Mouse (Mus musculus): ENCODE measurements around the gene Fads3. TPM values are rescaled to one million over a fixed set of nuclear protein-coding genes. Genes with fewer than 3 reads are reported as not detected.

The Fads3 gene
- polyA plus RNA-seq, 1 experiment: 12.5 TPM

- H3K4me1 ChIP-seq (ENCODE audit: control insufficient read depth, insufficient read depth, low read length): no peaks in the 10 kb centered on the region; the same call in 1 of the 2 replicates
- WGBS: 71% methylated on average over 5 of the region's 5 CpGs
- no peak overlapping the region for H3K27ac ChIP-seq (ENCODE audit: control insufficient read depth, insufficient read depth, low read depth, low read length, poor library complexity)
- TF ChIP-seq CTCF (IDR thresholded peaks at IDR 0.05; ENCODE audit: control insufficient read depth, insufficient read depth, low read length) (no peak), POLR2A (IDR thresholded peaks at IDR 0.05; ENCODE audit: borderline replicate concordance, control insufficient read depth, low read depth, low read length) (no peak)
- H3K4me3 ChIP-seq (replicated peaks; ENCODE audit: control insufficient read depth, low read depth, low read length): no peak overlapping the region
Measured at GRCm38 (mm10) chr19:10107051-10107611, 65.8 kb downstream of the Fads3 start.

DNA sequence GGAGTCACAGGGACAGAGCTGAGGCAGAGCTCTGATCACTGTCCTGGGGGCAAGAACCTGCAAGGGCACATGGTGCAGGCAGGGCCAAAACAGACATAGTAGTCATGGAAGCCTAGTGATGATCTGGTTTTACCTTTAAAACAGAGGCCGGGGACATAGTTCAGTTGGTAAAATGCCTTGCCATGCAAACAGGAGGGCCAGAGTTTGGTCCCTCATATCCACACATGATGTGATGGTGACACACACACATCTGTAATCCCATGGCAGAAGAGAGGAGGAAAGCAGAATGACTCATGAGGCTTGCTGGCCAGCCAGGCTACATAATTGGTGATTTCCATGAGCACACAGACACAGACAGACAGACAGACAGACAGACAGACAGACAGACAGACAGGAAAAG, 66.8 kb downstream of the Fads3 start:
- TF ChIP-seq CTCF (IDR thresholded peaks at IDR 0.05; ENCODE audit: control insufficient read depth, insufficient read depth, low read length) (no peak), POLR2A (IDR thresholded peaks at IDR 0.05; ENCODE audit: borderline replicate concordance, control insufficient read depth, low read depth, low read length) (no peak)
- H3K4me3 ChIP-seq (replicated peaks; ENCODE audit: control insufficient read depth, low read depth, low read length): no peak overlapping the region
- no peak overlapping the region for H3K27ac ChIP-seq (ENCODE audit: control insufficient read depth, insufficient read depth, low read depth, low read length, poor library complexity)
- WGBS: 87% methylated on average over 1 of the region's 1 CpGs
- H3K4me1 ChIP-seq (ENCODE audit: control insufficient read depth, insufficient read depth, low read length): no peaks in the 10 kb centered on the region; the same call in 1 of the 2 replicates

DNA sequence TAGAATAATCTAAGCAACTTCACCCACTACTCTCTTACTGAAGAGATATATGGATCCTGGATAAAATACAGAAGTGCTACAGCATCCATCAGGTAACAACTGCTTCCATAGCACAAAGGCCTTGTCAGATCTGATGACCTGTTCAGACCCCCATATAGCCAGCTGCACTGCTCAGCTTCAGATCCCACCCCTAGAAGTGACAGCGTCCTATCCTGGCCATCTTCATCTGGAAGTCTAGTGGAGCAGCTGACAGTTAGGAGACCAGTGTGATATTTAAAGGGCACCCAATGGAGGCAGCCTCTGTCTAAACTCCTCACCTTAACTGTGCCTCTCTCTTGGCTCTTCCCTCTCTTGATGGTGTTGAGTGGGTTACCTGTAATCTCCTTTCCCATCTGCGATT, 67.3 kb downstream of the Fads3 start:
- Histone ChIP-seq H3K4me3 (replicated peaks; ENCODE audit: control insufficient read depth, low read depth, low read length) (no peak overlapping the region), H3K27ac (ENCODE audit: control insufficient read depth, insufficient read depth, low read depth, low read length, poor library complexity) (no peak overlapping the region), H3K4me1 (ENCODE audit: control insufficient read depth, insufficient read depth, low read length) (no peaks in the 10 kb centered on the region; the same call in 1 of the 2 replicates)
- 78% methylated on average over 2 of the region's 2 CpGs for WGBS
- TF ChIP-seq POLR2A (IDR thresholded peaks at IDR 0.05; ENCODE audit: borderline replicate concordance, control insufficient read depth, low read depth, low read length) (no peak), CTCF (IDR thresholded peaks at IDR 0.05; ENCODE audit: control insufficient read depth, insufficient read depth, low read length) (no peak)

Other genes with a start within 250 kb of the Fads3 start
- not detected in 2 replicates for gene Scgb2a2, start 194.0 kb upstream of the Fads3 start, polyA plus RNA-seq (2011; ENCODE audit: insufficient read depth, insufficient read length, low replicate concordance, missing spikeins)
- 277 and 301 TPM in 2 replicates for gene Incenp, start 142.0 kb upstream of the Fads3 start, polyA plus RNA-seq (2011; ENCODE audit: insufficient read depth, insufficient read length, low replicate concordance, missing spikeins)
- gene Fth1, start 61.0 kb upstream of the Fads3 start, polyA plus RNA-seq (2011; ENCODE audit: insufficient read depth, insufficient read length, low replicate concordance, missing spikeins): 1,509 and 1,706 TPM in 2 replicates
- gene Best1, start 39.9 kb upstream of the Fads3 start, polyA plus RNA-seq (2011; ENCODE audit: insufficient read depth, insufficient read length, low replicate concordance, missing spikeins): not detected in 2 replicates
- 89.7 and 115 TPM in 2 replicates for gene Rab3il1, start 39.9 kb upstream of the Fads3 start, polyA plus RNA-seq (2011; ENCODE audit: insufficient read depth, insufficient read length, low replicate concordance, missing spikeins)
- gene Fads2, start 60.2 kb downstream of the Fads3 start, polyA plus RNA-seq (2011; ENCODE audit: insufficient read depth, insufficient read length, low replicate concordance, missing spikeins): 10.1 and 17.5 TPM in 2 replicates
- gene Fads1, start 141.3 kb downstream of the Fads3 start, polyA plus RNA-seq (2011; ENCODE audit: insufficient read depth, insufficient read length, low replicate concordance, missing spikeins): 20.9 and 24.8 TPM in 2 replicates
- gene Tmem258, start 162.4 kb downstream of the Fads3 start, polyA plus RNA-seq (2011; ENCODE audit: insufficient read depth, insufficient read length, low replicate concordance, missing spikeins): 54.6 and 126 TPM in 2 replicates
- gene Fen1, start 162.6 kb downstream of the Fads3 start, polyA plus RNA-seq (2011; ENCODE audit: insufficient read depth, insufficient read length, low replicate concordance, missing spikeins): 64.3 and 77.3 TPM in 2 replicates
- 0.35 TPM in 1 of 2 replicates, not detected in the other for gene Myrf, start 199.2 kb downstream of the Fads3 start, polyA plus RNA-seq (2011; ENCODE audit: insufficient read depth, insufficient read length, low replicate concordance, missing spikeins)